Comparison of ENCODE assay signal across 25 mouse cellular contexts in genomic region chr2:21970774-21971406, GRCm38 (mm10).
DNase-seq lines count a peak whose midpoint lies in the region; ATAC-seq and TF ChIP-seq lines count a peak whose summit lies in the region.
"Had no signal": no experiment of that assay in that cellular context is flagged by ENCODE, and none has a peak within 500 bp of the region (broad histone marks: within the 10 kb centered on the region; RNA-seq: fewer than 3 reads in every experiment).

No protein-coding gene starts in this region.

- H3K9ac ChIP-seq in liver, embryonic 16.5 days (ENCODE audit: low read depth, low read length): no peak overlapping the region
- H3K9ac ChIP-seq: embryonic facial prominence, embryonic 13.5 days; embryonic facial prominence, embryonic 15.5 days; forebrain, embryonic 12.5 days had no signal

- DNase-seq in liver (no peak), G1E (ENCODE audit: low spot score) (no peak)
- DNase-seq in right cerebral cortex, postnatal 10 days (ENCODE audit: low spot score in 2 of 2): no peak
- DNase-seq: adrenal gland, adult 8-10 months; adrenal gland, postnatal 14 days; adrenal gland, postnatal 36 days; B cell, adult 2 months; cerebellum, adult 11-12 months; cerebellum, adult 2 months; cerebellum, adult 9-10 months; cerebellum, postnatal 10 days; cerebellum, postnatal 25 days; embryo, embryonic 11 days had no signal

- 33% methylated on average over 1 of the region's 1 CpGs for WGBS in liver, embryonic 16.5 days (ENCODE audit: insufficient replicate concordance)

- TF ChIP-seq CTCF in G1E (IDR thresholded peaks at IDR 0.05; ENCODE audit: low read depth, low read length): no peak

- no peaks in the 10 kb centered on the region for H3K4me1 ChIP-seq in liver, embryonic 16.5 days (ENCODE audit: control insufficient read depth, low read depth, low read length)
- H3K4me1 ChIP-seq in G1E (ENCODE audit: insufficient read depth, low read depth, low read length): peaks cover 38% of the 10 kb centered on the region
- H3K4me1 ChIP-seq: embryonic facial prominence, embryonic 13.5 days; embryonic facial prominence, embryonic 15.5 days; forebrain, embryonic 10.5 days; forebrain, embryonic 12.5 days had no signal

- no peak overlapping the region for H3K4me2 ChIP-seq in liver, embryonic 16.5 days (ENCODE audit: low read depth, low read length)
- H3K4me2 ChIP-seq: embryonic facial prominence, embryonic 13.5 days; embryonic facial prominence, embryonic 15.5 days; forebrain, embryonic 12.5 days had no signal

- no peak overlapping the region for H3K27ac ChIP-seq in liver, embryonic 16.5 days (ENCODE audit: low read length)
- H3K27ac ChIP-seq: embryonic facial prominence, embryonic 13.5 days; embryonic facial prominence, embryonic 15.5 days; forebrain, embryonic 10.5 days; forebrain, embryonic 12.5 days had no signal

- no peak overlapping the region for H3K4me3 ChIP-seq in liver, embryonic 16.5 days (ENCODE audit: low read depth, low read length)
- no peak overlapping the region for H3K4me3 ChIP-seq in G1E (ENCODE audit: low read depth, low read length)
- H3K4me3 ChIP-seq: embryonic facial prominence, embryonic 13.5 days; embryonic facial prominence, embryonic 15.5 days; erythroblast, embryonic 14.5 days; forebrain, embryonic 10.5 days; forebrain, embryonic 12.5 days had no signal

- no peaks in the 10 kb centered on the region for H3K27me3 ChIP-seq in liver, embryonic 16.5 days (ENCODE audit: control insufficient read depth, insufficient read depth, low read depth, low read length)
- H3K27me3 ChIP-seq in G1E (ENCODE audit: insufficient read depth, low read length): no peaks in the 10 kb centered on the region
- H3K27me3 ChIP-seq: CH12.LX; embryonic facial prominence, embryonic 13.5 days; embryonic facial prominence, embryonic 15.5 days; forebrain, embryonic 12.5 days had no signal

- H3K36me3 ChIP-seq in liver, embryonic 16.5 days (ENCODE audit: control insufficient read depth, insufficient read depth): no peaks in the 10 kb centered on the region
- H3K36me3 ChIP-seq in G1E (replicated peaks): no peaks in the 10 kb centered on the region
- H3K36me3 ChIP-seq: embryonic facial prominence, embryonic 13.5 days; embryonic facial prominence, embryonic 15.5 days; forebrain, embryonic 10.5 days; forebrain, embryonic 12.5 days had no signal

- no peaks in the 10 kb centered on the region for H3K9me3 ChIP-seq in liver, embryonic 16.5 days (replicated peaks; ENCODE audit: control insufficient read depth, low read length)
- H3K9me3 ChIP-seq in G1E (replicated peaks): peaks cover 5% of the 10 kb centered on the region; the same call in 1 of the 2 replicates
- H3K9me3 ChIP-seq: embryonic facial prominence, embryonic 13.5 days; embryonic facial prominence, embryonic 15.5 days; forebrain, embryonic 10.5 days; forebrain, embryonic 12.5 days had no signal

- 0 out of 2 replicates have a peak, but pooled peaks have one; percentile 32 for ATAC-seq in liver, embryonic 16.5 days (ENCODE audit: low read depth)
- ATAC-seq in G1E (ENCODE audit: extremely low read depth, insufficient number of reproducible peaks, low FRiP score, poor library complexity, severe bottlenecking): peak; percentile 69
- peak; percentile 47 for ATAC-seq in megakaryocyte progenitor cell, adult 5-6 weeks (replicated peaks; ENCODE audit: poor library complexity)
- no peak for ATAC-seq in activated CD4-positive, CD25-positive, alpha-beta regulatory T cell, adult 4 months
- ATAC-seq: CD4-positive, CD25-positive, alpha-beta regulatory T cell, adult 4 months; forebrain, embryonic 14.5 days; forebrain, embryonic 16.5 days had no signal
